Mouse (Mus musculus) ES-Bruce4 (cell line): ENCODE results near the gene Xpo6.

Experiments used
- CTCF ChIP-seq: IDR thresholded peaks from one replicate; pipeline ENCODE4 v1.8.1; 2011; ENCODE audit warnings: low read depth, low read length
- EP300 ChIP-seq: IDR thresholded peaks from 2 replicates; pipeline ENCODE4 v1.6.1; 2011; ENCODE audit warnings: low read depth, low read length; ENCODE audit not compliant: insufficient read depth
- POLR2A ChIP-seq: IDR thresholded peaks from one replicate; pipeline ENCODE4 v1.8.1; 2011; ENCODE audit warnings: low read length; ENCODE audit not compliant: insufficient read depth

DNA sequence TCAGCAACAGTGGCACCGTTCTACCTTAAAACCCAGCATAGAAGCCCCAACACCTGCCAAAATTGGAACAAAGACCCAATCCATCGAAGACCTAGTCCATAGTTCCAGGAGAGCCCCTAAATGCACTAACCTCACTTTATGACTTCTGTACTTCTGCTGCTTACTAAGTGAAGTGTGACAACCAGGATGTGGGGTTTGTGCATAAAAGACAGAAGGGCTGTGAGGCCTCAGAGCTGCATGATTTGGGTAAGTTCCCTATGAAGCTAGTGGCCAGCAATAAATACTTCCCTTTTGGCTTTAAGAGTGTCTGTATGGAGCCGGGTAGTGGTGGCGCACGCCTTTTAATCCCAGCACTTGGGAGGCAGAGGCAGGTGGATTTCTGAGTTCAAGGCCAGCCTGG, 10.6 kb upstream of the Xpo6 start:
- TF ChIP-seq CTCF, result no peak
- TF ChIP-seq POLR2A, result no peak
- TF ChIP-seq EP300, result no peak
